Comparison of ENCODE assay signal across 8 mouse cellular contexts in genomic region chrX:96130663-96131062, GRCm38 (mm10). TPM values are rescaled to one million over a fixed set of nuclear protein-coding genes. Genes with fewer than 3 reads are reported as not detected.
DNase-seq lines count a peak whose midpoint lies in the region; ATAC-seq and TF ChIP-seq lines count a peak whose summit lies in the region.

No protein-coding gene starts in this region.

- no peak overlapping the region; the same call in 1 of the 2 replicates for H3K27ac ChIP-seq in stomach, embryonic 15.5 days
- H3K27ac ChIP-seq in stomach, postnatal 0 days (replicated peaks), result no peak overlapping the region
- peak overlapping the region; percentile 77 for H3K27ac ChIP-seq in lung, postnatal 0 days (ENCODE audit: low read length)
- H3K27ac ChIP-seq in layer of hippocampus, adult 2 months, result no peak overlapping the region

- H3K4me1 ChIP-seq in stomach, embryonic 15.5 days, result no peaks in the 10 kb centered on the region
- H3K4me1 ChIP-seq in stomach, postnatal 0 days (replicated peaks; ENCODE audit: control insufficient read depth, insufficient read depth), result no peaks in the 10 kb centered on the region
- H3K4me1 ChIP-seq in lung, postnatal 0 days (ENCODE audit: insufficient read depth, low read depth, low read length), result no peaks in the 10 kb centered on the region; the same call in 1 of the 2 replicates

- peak; percentile 35; the same call in 1 of the 2 replicates for ATAC-seq in stomach, embryonic 15.5 days (ENCODE audit: insufficient read depth, low FRiP score, low read depth)
- ATAC-seq in stomach, postnatal 0 days (ENCODE audit: low FRiP score, low TSS enrichment), result no peak
- peak; percentile 73 for ATAC-seq in lung, postnatal 0 days

- no peak overlapping the region for H3K9ac ChIP-seq in stomach, embryonic 15.5 days
- H3K9ac ChIP-seq in stomach, postnatal 0 days (ENCODE audit: low read length), result no peak overlapping the region
- H3K9ac ChIP-seq in lung, postnatal 0 days (replicated peaks; ENCODE audit: low read depth), result no peak overlapping the region

- DNase-seq in stomach, postnatal 0 days (ENCODE audit: low spot score), result no peak
- peak; percentile 9 to 10 for DNase-seq in heart, postnatal 14 days
- DNase-seq in lung, postnatal 0 days (ENCODE audit: low spot score), result peak; percentile 76
- DNase-seq in thymus, postnatal 0 days (ENCODE audit: low spot score), result peak; percentile 71
- no peak for DNase-seq in layer of hippocampus, adult 2 months (ENCODE audit: low spot score in 2 of 2)
- no peak for DNase-seq in cerebellum, postnatal 14 days
- DNase-seq in gastrocnemius, adult 18-20 months (ENCODE audit: low spot score), result no peak

- H3K4me2 ChIP-seq in stomach, embryonic 15.5 days, result no peak overlapping the region
- H3K4me2 ChIP-seq in stomach, postnatal 0 days (replicated peaks; ENCODE audit: low read depth), result no peak overlapping the region
- peak overlapping the region; percentile 17; the same call in 1 of the 2 replicates for H3K4me2 ChIP-seq in lung, postnatal 0 days (replicated peaks; ENCODE audit: low read depth, low read length)

- intact Hi-C loops in heart, postnatal 14 days (cut with DNase I), result loop anchor here (5.0 kb wide), 2 partner anchors 33 to 47 kb away; partner anchors contain the start of gene Msn

- H3K27me3 ChIP-seq in stomach, embryonic 15.5 days (replicated peaks), result no peaks in the 10 kb centered on the region
- no peaks in the 10 kb centered on the region for H3K27me3 ChIP-seq in stomach, postnatal 0 days (ENCODE audit: control insufficient read depth, insufficient read depth, low read length)
- no peaks in the 10 kb centered on the region for H3K27me3 ChIP-seq in lung, postnatal 0 days (replicated peaks; ENCODE audit: insufficient read depth, low read length)

- TF ChIP-seq EP300 in stomach, postnatal 0 days (optimal IDR thresholded peaks at IDR 0.05), result no peak
- no peak for TF ChIP-seq EP300 in lung, postnatal 0 days (IDR thresholded peaks at IDR 0.05)

- WGBS in stomach, embryonic 15.5 days, result 49% methylated on average over 6 of the region's 6 CpGs
- WGBS in stomach, postnatal 0 days, result 48% methylated on average over 6 of the region's 6 CpGs
- WGBS in lung, postnatal 0 days, result 31% methylated on average over 5 of the region's 6 CpGs

- H3K4me3 ChIP-seq in stomach, embryonic 15.5 days (replicated peaks), result no peak overlapping the region
- no peak overlapping the region for H3K4me3 ChIP-seq in stomach, postnatal 0 days (ENCODE audit: low read depth, low read length)
- no peak overlapping the region for H3K4me3 ChIP-seq in lung, postnatal 0 days (ENCODE audit: low read depth, low read length)
- no peak overlapping the region for H3K4me3 ChIP-seq in layer of hippocampus, adult 2 months

- H3K36me3 ChIP-seq in stomach, embryonic 15.5 days, result no peaks in the 10 kb centered on the region
- no peaks in the 10 kb centered on the region for H3K36me3 ChIP-seq in stomach, postnatal 0 days (ENCODE audit: control insufficient read depth, insufficient read depth, low read length)
- no peaks in the 10 kb centered on the region for H3K36me3 ChIP-seq in lung, postnatal 0 days (ENCODE audit: insufficient read depth, low read length)

- TF ChIP-seq CTCF in stomach, postnatal 0 days (IDR thresholded peaks at IDR 0.05; ENCODE audit: low read depth), result no peak
- TF ChIP-seq CTCF in lung, postnatal 0 days (IDR thresholded peaks at IDR 0.05), result no peak
- TF ChIP-seq CTCF in layer of hippocampus, adult 2 months (conservative IDR thresholded peaks at IDR 0.05), result no peak

- no peaks in the 10 kb centered on the region for H3K9me3 ChIP-seq in stomach, embryonic 15.5 days
- no peaks in the 10 kb centered on the region for H3K9me3 ChIP-seq in stomach, postnatal 0 days (ENCODE audit: control insufficient read depth, low read length)
- H3K9me3 ChIP-seq in lung, postnatal 0 days (ENCODE audit: low read length), result no peaks in the 10 kb centered on the region

RNA-seq across cellular contexts. Expression of gene Msn, which starts 34.8 kb away (rescaled TPM):
- 76.6 and 80.9 TPM in 2 replicates for polyA plus RNA-seq in stomach, embryonic 15.5 days (2015; fragmentation: Nextera tagmentation; extraction: Ambion mirVana)
- 32.9 and 34.9 TPM in 2 replicates for polyA plus RNA-seq in stomach, postnatal 0 days (2015; fragmentation: Nextera tagmentation; extraction: Ambion mirVana)
- total RNA-seq in heart, postnatal 14 days (2021), result 100 to 1,000 TPM; 146 to 163 TPM
- polyA plus RNA-seq in lung, postnatal 0 days (2015; fragmentation: Nextera tagmentation; extraction: Ambion mirVana), result 293 and 316 TPM in 2 replicates
- polyA plus RNA-seq in thymus, postnatal 0 days (2015; fragmentation: Nextera tagmentation; extraction: Ambion mirVana), result 186 and 211 TPM in 2 replicates
- 10 to 100 TPM; 16.7 to 19.0 TPM for total RNA-seq in layer of hippocampus, adult 2 months (2021)
- 10 to 100 TPM; 18.9 to 33.7 TPM for total RNA-seq in gastrocnemius, adult 18-20 months (2021)

Comparison
In these comparisons a context has a peak if more than half of its experiments do, and no peak if none do; other contexts are left out.
1. DNase-seq: peak in heart, postnatal 14 days (2 of 2), lung, postnatal 0 days (single experiment) and thymus, postnatal 0 days (single experiment); none in stomach, postnatal 0 days (single experiment), layer of hippocampus, adult 2 months (0 of 2), cerebellum, postnatal 14 days (0 of 2) and gastrocnemius, adult 18-20 months (single experiment).